Mouse (Mus musculus) right cerebral cortex, postnatal 14 days (tissue): ENCODE data around the gene Use1.

Experiments used
- DNase-seq: peaks from one replicate; pipeline ENCODE4 v3.0.0; 2022

The Use1 gene

GRCm38 (mm10) chr8:71403107-71403885 is 36.6 kb downstream of the Use1 start:
- DNase-seq, result no peak

- no peak for DNase-seq
These were observed 37.4 kb downstream of the Use1 start for GRCm38 (mm10) chr8:71404011-71404410.

- no peak for DNase-seq
These were observed 38.3 kb downstream of the Use1 start for GRCm38 (mm10) chr8:71404951-71405351.

GRCm38 (mm10) chr8:71405401-71406098 is 38.9 kb downstream of the Use1 start, which contains the start of gene Ankle1:
Gene Ankle1, plus strand, starts transcription at chr8:71406010.
- DNase-seq, result peak; percentile 96

GRCm38 (mm10) chr8:71406099-71407015 is 39.7 kb downstream of the Use1 start:
- peak; percentile 43 for DNase-seq

- no peak for DNase-seq
These were observed 40.8 kb downstream of the Use1 start for GRCm38 (mm10) chr8:71407441-71407840.

- no peak for DNase-seq
These were observed 41.6 kb downstream of the Use1 start for GRCm38 (mm10) chr8:71408231-71408630.

- no peak for DNase-seq
These were observed 45.1 kb downstream of the Use1 start for GRCm38 (mm10) chr8:71411535-71412273.
